Mouse (Mus musculus): ENCODE data around the gene Npr2. TPM values are rescaled to one million over a fixed set of nuclear protein-coding genes. Genes with fewer than 3 reads are reported as not detected.

Gene Npr2
- 30.2 TPM for polyA plus RNA-seq (2014; fragmentation: Illumina TruSeq; extraction: RNeasy Lipid Tissue Mini Kit (QIAGEN cat#74804); ENCODE audit: low read depth, low replicate concordance)

GRCm38 (mm10) chr4:43631046-43631955 lies at the start of gene Npr2:
TSS of gene Npr2 (plus strand) at chr4:43631935.

DNA sequence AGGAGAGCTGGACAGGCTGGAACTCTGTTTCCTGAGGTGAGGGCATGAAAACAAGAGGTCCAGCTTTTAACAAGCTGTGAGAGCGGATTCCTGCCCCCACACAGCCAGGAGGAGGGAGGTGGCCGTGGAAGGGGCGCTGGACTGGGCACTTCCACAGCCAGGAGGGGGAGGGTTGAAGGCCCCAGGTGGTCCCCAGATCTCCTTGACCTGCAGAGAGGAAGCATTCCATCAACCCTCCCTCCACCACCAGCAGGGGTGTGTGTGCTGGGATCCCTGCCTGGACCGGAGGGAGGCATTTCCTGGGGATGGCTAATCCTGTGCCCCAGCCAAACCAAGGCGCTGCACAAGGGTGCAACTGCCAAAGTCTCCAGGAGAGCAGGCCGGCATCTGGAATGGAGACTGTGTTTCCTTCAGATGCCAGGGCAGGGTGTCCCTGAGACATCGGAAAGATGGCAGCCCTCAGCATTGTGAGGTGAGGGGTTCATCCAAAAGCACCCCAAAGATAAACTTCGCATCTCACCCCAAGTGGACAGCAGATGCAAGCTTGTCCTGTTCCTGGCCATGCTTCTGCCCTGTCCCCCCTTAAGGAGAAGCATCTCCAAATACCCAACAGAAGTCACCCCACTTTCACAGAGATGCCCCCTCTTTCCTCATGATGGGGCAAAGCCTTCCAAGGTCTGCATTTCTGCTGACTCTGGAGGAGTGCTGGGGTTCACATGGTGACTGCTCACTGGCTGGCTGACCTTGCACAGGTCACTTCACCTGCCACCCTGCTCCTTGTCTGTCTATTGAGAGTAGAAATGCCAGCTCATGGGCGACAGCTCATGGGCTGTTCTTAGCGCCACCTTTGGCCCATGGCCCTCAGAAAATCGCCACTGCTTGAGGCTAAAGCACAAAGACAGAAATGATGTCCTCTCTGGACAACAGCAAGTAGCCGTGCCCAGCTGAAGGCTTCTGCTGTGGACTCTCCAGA lies 47.0 kb upstream of the Npr2 start, which contains the start of gene Msmp:
Gene Msmp (minus strand): TSS at position 51 of the 973 bp plus-strand sequence.

GRCm38 (mm10) chr4:43653161-43654015 lies 21.7 kb downstream of the Npr2 start, which contains the start of gene Spag8:
TSS of gene Spag8 (minus strand) at chr4:43653594.

GRCm38 (mm10) chr4:43656339-43657109 lies 24.8 kb downstream of the Npr2 start, which contains the start of gene Hint2:
TSS of gene Hint2 (minus strand) at chr4:43656466.

DNA sequence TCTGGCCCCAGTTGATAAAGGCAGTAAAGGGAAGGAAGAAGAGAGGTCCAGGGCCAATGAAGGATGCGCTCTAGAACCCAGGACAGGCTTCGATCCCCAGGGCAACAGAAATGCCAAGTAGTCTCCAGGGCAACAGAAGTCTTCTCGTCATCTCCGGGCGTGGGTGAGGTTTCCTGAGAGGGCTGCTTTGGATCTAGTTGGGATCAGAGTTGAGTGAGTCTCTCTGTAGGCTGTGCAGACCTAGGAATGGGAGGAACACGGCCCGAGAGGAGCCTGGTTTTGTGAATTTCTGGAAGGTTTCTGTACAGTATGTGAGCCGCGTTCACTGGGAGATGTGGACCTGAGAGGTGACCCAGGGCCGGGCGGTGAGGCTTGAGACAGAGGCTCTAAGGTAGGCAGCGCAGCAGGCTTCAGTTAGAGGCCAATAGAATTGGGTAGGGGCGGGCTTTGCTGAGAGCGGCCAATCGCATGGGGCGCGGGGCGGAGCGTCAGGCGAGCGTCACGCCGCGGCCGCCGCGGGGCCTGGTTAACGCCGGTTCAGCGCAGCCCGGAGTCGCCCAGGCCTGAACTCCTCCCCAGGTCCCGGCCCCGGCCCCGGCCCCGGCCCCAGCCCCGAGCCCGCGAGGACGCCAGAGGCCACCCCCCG lies 37.2 kb downstream of the Npr2 start, which contains the start of the genes Tmem8b and Fam221b:
Gene Tmem8b (plus strand): TSS at position 190 of the 646 bp plus-strand sequence.
Gene Fam221b (minus strand): TSS at position 364 of the 646 bp plus-strand sequence.

GRCm38 (mm10) chr4:43700707-43701106 lies 69.0 kb downstream of the Npr2 start, which contains the start of gene Olfr70:
TSS of gene Olfr70 (minus strand) at chr4:43700807.

Other genes with a start within 250 kb of the Npr2 start
- gene Rusc2, start 250.0 kb upstream of the Npr2 start, polyA plus RNA-seq (2014; fragmentation: Illumina TruSeq; extraction: RNeasy Lipid Tissue Mini Kit (QIAGEN cat#74804); ENCODE audit: low read depth, low replicate concordance), result 17.7 TPM
- 3.9 TPM for gene Fam166b, start 202.8 kb upstream of the Npr2 start, polyA plus RNA-seq (2014; fragmentation: Illumina TruSeq; extraction: RNeasy Lipid Tissue Mini Kit (QIAGEN cat#74804); ENCODE audit: low read depth, low replicate concordance)
- 47.5 TPM for gene Tesk1, start 190.0 kb upstream of the Npr2 start, polyA plus RNA-seq (2014; fragmentation: Illumina TruSeq; extraction: RNeasy Lipid Tissue Mini Kit (QIAGEN cat#74804); ENCODE audit: low read depth, low replicate concordance)
- gene Cd72, start 177.3 kb upstream of the Npr2 start, polyA plus RNA-seq (2014; fragmentation: Illumina TruSeq; extraction: RNeasy Lipid Tissue Mini Kit (QIAGEN cat#74804); ENCODE audit: low read depth, low replicate concordance), result 6.7 TPM
- not detected for gene Sit1, start 148.2 kb upstream of the Npr2 start, polyA plus RNA-seq (2014; fragmentation: Illumina TruSeq; extraction: RNeasy Lipid Tissue Mini Kit (QIAGEN cat#74804); ENCODE audit: low read depth, low replicate concordance)
- 55.0 TPM for gene Ccdc107, start 139.0 kb upstream of the Npr2 start, polyA plus RNA-seq (2014; fragmentation: Illumina TruSeq; extraction: RNeasy Lipid Tissue Mini Kit (QIAGEN cat#74804); ENCODE audit: low read depth, low replicate concordance)
- 1.2 TPM for gene Arhgef39, start 132.2 kb upstream of the Npr2 start, polyA plus RNA-seq (2014; fragmentation: Illumina TruSeq; extraction: RNeasy Lipid Tissue Mini Kit (QIAGEN cat#74804); ENCODE audit: low read depth, low replicate concordance)
- gene Car9, start 125.0 kb upstream of the Npr2 start, polyA plus RNA-seq (2014; fragmentation: Illumina TruSeq; extraction: RNeasy Lipid Tissue Mini Kit (QIAGEN cat#74804); ENCODE audit: low read depth, low replicate concordance), result 0.72 TPM
- 128 TPM for gene Tpm2, start 108.2 kb upstream of the Npr2 start, polyA plus RNA-seq (2014; fragmentation: Illumina TruSeq; extraction: RNeasy Lipid Tissue Mini Kit (QIAGEN cat#74804); ENCODE audit: low read depth, low replicate concordance)
- gene Creb3, start 69.6 kb upstream of the Npr2 start, polyA plus RNA-seq (2014; fragmentation: Illumina TruSeq; extraction: RNeasy Lipid Tissue Mini Kit (QIAGEN cat#74804); ENCODE audit: low read depth, low replicate concordance), result 45.7 TPM
- gene Tln1, start 69.2 kb upstream of the Npr2 start, polyA plus RNA-seq (2014; fragmentation: Illumina TruSeq; extraction: RNeasy Lipid Tissue Mini Kit (QIAGEN cat#74804); ENCODE audit: low read depth, low replicate concordance), result 59.0 TPM
- 40.1 TPM for gene Rgp1, start 53.2 kb upstream of the Npr2 start, polyA plus RNA-seq (2014; fragmentation: Illumina TruSeq; extraction: RNeasy Lipid Tissue Mini Kit (QIAGEN cat#74804); ENCODE audit: low read depth, low replicate concordance)
- 12.9 TPM for gene Gba2, start 53.1 kb upstream of the Npr2 start, polyA plus RNA-seq (2014; fragmentation: Illumina TruSeq; extraction: RNeasy Lipid Tissue Mini Kit (QIAGEN cat#74804); ENCODE audit: low read depth, low replicate concordance)
- gene Msmp, start 47.4 kb upstream of the Npr2 start, polyA plus RNA-seq (2014; fragmentation: Illumina TruSeq; extraction: RNeasy Lipid Tissue Mini Kit (QIAGEN cat#74804); ENCODE audit: low read depth, low replicate concordance), result 0.79 TPM
- 3.8 TPM for gene Spag8, start 21.7 kb downstream of the Npr2 start, polyA plus RNA-seq (2014; fragmentation: Illumina TruSeq; extraction: RNeasy Lipid Tissue Mini Kit (QIAGEN cat#74804); ENCODE audit: low read depth, low replicate concordance)
- 120 TPM for gene Hint2, start 24.5 kb downstream of the Npr2 start, polyA plus RNA-seq (2014; fragmentation: Illumina TruSeq; extraction: RNeasy Lipid Tissue Mini Kit (QIAGEN cat#74804); ENCODE audit: low read depth, low replicate concordance)
- 11.5 TPM for gene Tmem8b, start 37.0 kb downstream of the Npr2 start, polyA plus RNA-seq (2014; fragmentation: Illumina TruSeq; extraction: RNeasy Lipid Tissue Mini Kit (QIAGEN cat#74804); ENCODE audit: low read depth, low replicate concordance)
- 4.8 TPM for gene Fam221b, start 37.2 kb downstream of the Npr2 start, polyA plus RNA-seq (2014; fragmentation: Illumina TruSeq; extraction: RNeasy Lipid Tissue Mini Kit (QIAGEN cat#74804); ENCODE audit: low read depth, low replicate concordance)
- not detected for gene Olfr70, start 68.9 kb downstream of the Npr2 start, polyA plus RNA-seq (2014; fragmentation: Illumina TruSeq; extraction: RNeasy Lipid Tissue Mini Kit (QIAGEN cat#74804); ENCODE audit: low read depth, low replicate concordance)
- gene Olfr71, start 78.3 kb downstream of the Npr2 start, polyA plus RNA-seq (2014; fragmentation: Illumina TruSeq; extraction: RNeasy Lipid Tissue Mini Kit (QIAGEN cat#74804); ENCODE audit: low read depth, low replicate concordance), result not detected
- gene Hrct1, start 95.3 kb downstream of the Npr2 start, polyA plus RNA-seq (2014; fragmentation: Illumina TruSeq; extraction: RNeasy Lipid Tissue Mini Kit (QIAGEN cat#74804); ENCODE audit: low read depth, low replicate concordance), result 13.1 TPM
- 4.6 TPM for gene Spaar, start 98.1 kb downstream of the Npr2 start, polyA plus RNA-seq (2014; fragmentation: Illumina TruSeq; extraction: RNeasy Lipid Tissue Mini Kit (QIAGEN cat#74804); ENCODE audit: low read depth, low replicate concordance)
- gene Olfr159, start 139.1 kb downstream of the Npr2 start, polyA plus RNA-seq (2014; fragmentation: Illumina TruSeq; extraction: RNeasy Lipid Tissue Mini Kit (QIAGEN cat#74804); ENCODE audit: low read depth, low replicate concordance), result not detected
- gene Olfr156, start 192.0 kb downstream of the Npr2 start, polyA plus RNA-seq (2014; fragmentation: Illumina TruSeq; extraction: RNeasy Lipid Tissue Mini Kit (QIAGEN cat#74804); ENCODE audit: low read depth, low replicate concordance), result not detected
- not detected for gene Olfr157, start 208.3 kb downstream of the Npr2 start, polyA plus RNA-seq (2014; fragmentation: Illumina TruSeq; extraction: RNeasy Lipid Tissue Mini Kit (QIAGEN cat#74804); ENCODE audit: low read depth, low replicate concordance)
- gene Olfr155, start 219.6 kb downstream of the Npr2 start, polyA plus RNA-seq (2014; fragmentation: Illumina TruSeq; extraction: RNeasy Lipid Tissue Mini Kit (QIAGEN cat#74804); ENCODE audit: low read depth, low replicate concordance), result not detected
- 11.9 TPM for gene Reck, start 243.6 kb downstream of the Npr2 start, polyA plus RNA-seq (2014; fragmentation: Illumina TruSeq; extraction: RNeasy Lipid Tissue Mini Kit (QIAGEN cat#74804); ENCODE audit: low read depth, low replicate concordance)

Measured in adipose tissue, adult 10 weeks (tissue).